Mouse (Mus musculus) Patski (cell line): Measurements from ENCODE around the gene Car14. TPM values are rescaled to one million over a fixed set of nuclear protein-coding genes. Genes with fewer than 3 reads are reported as not detected.
"Not testable (repeated sequence)": the region's sequence is repeated elsewhere in the genome, so short reads cannot be mapped to it uniquely, and the experiment has no call there.

Experiments
- ATAC-seq: fragments of 100-300 bp; one replicate; pipeline ENCODE4 v1.8.0; 2021
- CTCF ChIA-PET: fragments of 350-600 bp; sonication (Branson Sonifier 250); formaldehyde crosslinking; loops from one replicate; lab custom pipeline; 2022; ENCODE audit warnings: inconsistent platforms; lab: Charles Lee
- POLR2A ChIA-PET: fragments of 350-600 bp; sonication (Branson Sonifier 250); formaldehyde crosslinking; loops from one replicate; lab custom pipeline; 2022; ENCODE audit warnings: antibody characterized with exemption, inconsistent platforms; lab: Charles Lee
- DNase-seq: peaks from one replicate; pipeline ENCODE4 v3.0.0-alpha.2; 2011; ENCODE audit warnings: low read depth, low spot score
- H3K27me3 ChIP-seq: fragments of 371-371 bp; one replicate; pipeline ENCODE4 v1.5.1; 2021
- CTCF ChIP-seq: fragments of 100-300 bp; IDR thresholded peaks from one replicate; pipeline ENCODE4 v1.5.1; 2021
- in situ Hi-C: fragments of 300-500 bp; cut with MboI; formaldehyde crosslinking; loops from 3 replicates; pipeline ENCODE4 v1.11.1; 2018; ENCODE audit warnings: low pct_unique_long_range_greater_than_20kb, mixed read lengths
- polyA plus RNA-seq: library from polyadenylated mRNA; unstranded; gene quantifications from one replicate; pipeline ENCODE4 v1.2.3, GENCODE M21; 2021

Gene Car14
- polyA plus RNA-seq, result 1.2 TPM

- ChIA-PET CTCF (interaction anchor here (3.7 to 6.0 kb wide), 2 partner anchors 15 to 22 kb away, joined by 22 to 46 read pairs; partner anchors contain the start of gene Ciart), POLR2A (interaction anchor here (3.8 kb wide), 1 partner anchor 11 kb away, joined by 16 read pairs; the partner anchor contains the start of gene Aph1a)
- no peak for TF ChIP-seq CTCF
- in situ Hi-C loops, result no loop called here
- ATAC-seq (no peak), DNase-seq (no peak)
- H3K27me3 ChIP-seq, result no peaks in the 10 kb centered on the region
Measured at GRCm38 (mm10) chr3:95904568-95904967, at the start of gene Car14. TSS of gene Car14 (minus strand) at chr3:95904691.

GRCm38 (mm10) chr3:95953522-95953921, 49.0 kb upstream of the Car14 start:
- ChIA-PET CTCF (interaction anchor here (1.2 kb wide), 1 partner anchor 48 kb away, joined by 3 read pairs; no protein-coding TSS in a partner anchor), POLR2A (interaction anchor here (0.7 kb wide), 1 partner anchor 13 kb away, joined by 3 read pairs; no protein-coding TSS in a partner anchor)
- no peak for ATAC-seq
- in situ Hi-C loops, result no loop called here
- H3K27me3 ChIP-seq, result no peaks in the 10 kb centered on the region
- no peak for DNase-seq
- TF ChIP-seq CTCF, result no peak

- CTCF ChIA-PET, result interaction anchor here (0.7 to 1.2 kb wide), 3 partner anchors 9 to 47 kb away, joined by 3 read pairs; no protein-coding TSS in a partner anchor
- in situ Hi-C loops, result no loop called here
- ATAC-seq (no peak), DNase-seq (no peak)
- POLR2A ChIA-PET, result interaction anchor here (0.6 kb wide), 1 partner anchor 26 kb away, joined by 4 read pairs; no protein-coding TSS in a partner anchor
- H3K27me3 ChIP-seq, result no peaks in the 10 kb centered on the region
- no peak for TF ChIP-seq CTCF
Measured at GRCm38 (mm10) chr3:95953023-95953422, 48.5 kb upstream of the Car14 start.

GRCm38 (mm10) chr3:95951566-95951965, 47.1 kb upstream of the Car14 start:
- in situ Hi-C loops, ATAC-seq, H3K27me3 ChIP-seq, CTCF ChIA-PET, DNase-seq, POLR2A ChIA-PET: not testable (repeated sequence)

- in situ Hi-C loops, result no loop called here
- peak; percentile 55 for DNase-seq
- CTCF ChIA-PET, result interaction anchor here (0.9 to 1.7 kb wide), 6 partner anchors 9 to 44 kb away, joined by 3 to 9 read pairs (median 4); no protein-coding TSS in a partner anchor
- ATAC-seq, result peak; percentile 73
- no peak for TF ChIP-seq CTCF
- H3K27me3 ChIP-seq, result no peaks in the 10 kb centered on the region
- POLR2A ChIA-PET, result interaction anchor here (0.6 kb wide), 1 partner anchor 48 kb away, joined by 7 read pairs; no protein-coding TSS in a partner anchor
Measured at GRCm38 (mm10) chr3:95950763-95951551, 46.5 kb upstream of the Car14 start.

- no peak for DNase-seq
- no peak for TF ChIP-seq CTCF
- no peaks in the 10 kb centered on the region for H3K27me3 ChIP-seq
- in situ Hi-C loops, result no loop called here
- POLR2A ChIA-PET, result no interaction called here
- CTCF ChIA-PET, result interaction anchor here (0.5 to 1.2 kb wide), 4 partner anchors 11 to 193 kb away, joined by 3 to 5 read pairs (median 3); no protein-coding TSS in a partner anchor
- no peak for ATAC-seq
Measured at GRCm38 (mm10) chr3:95948325-95948724, 43.8 kb upstream of the Car14 start.

GRCm38 (mm10) chr3:95945731-95946240, 41.3 kb upstream of the Car14 start:
- ChIA-PET POLR2A (interaction anchor here (0.7 kb wide), 1 partner anchor 215 kb away, joined by 3 read pairs; no protein-coding TSS in a partner anchor), CTCF (interaction anchor here (1.2 kb wide), 1 partner anchor 11 kb away, joined by 4 read pairs; no protein-coding TSS in a partner anchor)
- no peaks in the 10 kb centered on the region for H3K27me3 ChIP-seq
- ATAC-seq, result no peak
- in situ Hi-C loops, result no loop called here
- no peak for DNase-seq
- TF ChIP-seq CTCF, result no peak

GRCm38 (mm10) chr3:95944742-95945141, 40.3 kb upstream of the Car14 start:
- no peak for TF ChIP-seq CTCF
- DNase-seq (no peak), ATAC-seq (no peak)
- ChIA-PET POLR2A (no interaction called here), CTCF (interaction anchor here (1.2 kb wide), 1 partner anchor 10 kb away, joined by 4 read pairs; no protein-coding TSS in a partner anchor)
- in situ Hi-C loops, result no loop called here
- no peaks in the 10 kb centered on the region for H3K27me3 ChIP-seq

- in situ Hi-C loops, result no loop called here
- no peak for DNase-seq
- no peak for ATAC-seq
- no peaks in the 10 kb centered on the region for H3K27me3 ChIP-seq
- TF ChIP-seq CTCF, result no peak
- ChIA-PET CTCF (interaction anchor here (1.5 to 1.8 kb wide), 2 partner anchors 16 to 20 kb away, joined by 5 to 6 read pairs; no protein-coding TSS in a partner anchor), POLR2A (interaction anchor here (1.1 to 1.5 kb wide), 3 partner anchors 12 to 26 kb away, joined by 4 to 10 read pairs (median 5); no protein-coding TSS in a partner anchor)
Measured at GRCm38 (mm10) chr3:95943226-95943625, 38.7 kb upstream of the Car14 start.

- ChIA-PET POLR2A (interaction anchor here (1.2 to 1.5 kb wide), 3 partner anchors 12 to 35 kb away, joined by 4 to 5 read pairs (median 4); no protein-coding TSS in a partner anchor), CTCF (interaction anchor here (1.5 to 1.8 kb wide), 4 partner anchors 17 to 35 kb away, joined by 4 to 6 read pairs (median 4); no protein-coding TSS in a partner anchor)
- no peak for TF ChIP-seq CTCF
- H3K27me3 ChIP-seq, result no peaks in the 10 kb centered on the region
- DNase-seq (no peak), ATAC-seq (peak; percentile 74)
- in situ Hi-C loops, result no loop called here
Measured at GRCm38 (mm10) chr3:95942749-95943148, 38.3 kb upstream of the Car14 start.
